Mouse (Mus musculus) ES-E14 (cell line): ENCODE results near the gene Chrm4.

Source experiments
- CHD2 ChIP-seq: IDR thresholded peaks from 2 replicates; pipeline ENCODE4 v1.6.1; 2014; ENCODE audit warnings: mild to moderate bottlenecking, low read depth, low read length, inconsistent platforms
- MAFK ChIP-seq: IDR thresholded peaks from 2 replicates; pipeline ENCODE4 v1.6.1; 2014; ENCODE audit warnings: mild to moderate bottlenecking, low read depth, low read length, inconsistent platforms; ENCODE audit not compliant: insufficient read depth
- ZC3H11A ChIP-seq: IDR thresholded peaks from 2 replicates; pipeline ENCODE4 v1.6.1; 2012; ENCODE audit warnings: low read depth, mild to moderate bottlenecking, inconsistent platforms, low read length, borderline replicate concordance
- ZNF384 ChIP-seq: IDR thresholded peaks from 2 replicates; pipeline ENCODE4 v1.6.1; 2012; ENCODE audit warnings: low read depth, low read length, inconsistent platforms

- no peak for TF ChIP-seq CHD2
- TF ChIP-seq ZNF384: no peak
- TF ChIP-seq ZC3H11A: no peak
- TF ChIP-seq MAFK: no peak
Observed at GRCm38 (mm10) chr2:91878387-91879180, 48.5 kb upstream of the Chrm4 start.
